Mouse (Mus musculus) layer of hippocampus, adult 8-10 months (tissue): ENCODE measurements around the gene Pdgfd. TPM values are rescaled to one million over a fixed set of nuclear protein-coding genes. Genes with fewer than 3 reads are reported as not detected.

Experiments used
- total RNA-seq, 4 experiments: library from RNA; stranded (reverse); gene quantifications; 2 replicates each; pipeline ENCODE4 v1.2.4; 2022

Gene Pdgfd
- total RNA-seq, 4 experiments from 2014 or later = 3.8 to 5.4 (median 4.6) TPM

Other genes with a start within 250 kb of the Pdgfd start
- gene Ddi1, start 101.3 kb downstream of the Pdgfd start, total RNA-seq = not detected